In the genomic region with DNA sequence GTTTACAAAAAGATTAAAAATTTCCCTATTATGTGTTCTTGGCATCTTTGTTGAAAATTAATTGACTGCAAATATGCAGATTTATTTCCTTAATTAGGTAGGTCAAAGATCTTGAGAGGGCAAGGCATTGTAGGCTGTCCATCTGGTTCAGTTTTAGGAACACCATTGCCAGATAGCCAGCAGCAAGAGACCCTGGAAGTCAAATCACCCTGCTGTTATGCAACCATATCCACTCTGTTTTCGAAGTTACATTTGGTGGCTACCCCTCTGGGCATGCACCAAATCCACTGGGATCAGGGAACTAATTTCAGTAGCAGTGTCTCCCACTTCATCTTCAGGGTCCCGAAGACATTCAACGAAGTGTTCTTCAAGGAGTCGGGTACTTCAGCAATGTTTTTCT, we compare ENCODE assay signal across 26 mouse cellular contexts.
A peak's percentile ranks its signal among the peaks of the same experiment; 100 is the strongest.
DNase-seq lines count a peak whose midpoint lies in the region; ATAC-seq and TF ChIP-seq lines count a peak whose summit lies in the region.
"Had no signal": no experiment of that assay in that cellular context is flagged by ENCODE, and none has a peak within 500 bp of the region (broad histone marks: within the 10 kb centered on the region; RNA-seq: fewer than 3 reads in every experiment).

No protein-coding gene starts in this region.

- H3K4me1 ChIP-seq in lung, embryonic 16.5 days (replicated peaks; ENCODE audit: control insufficient read depth, insufficient read depth, low read length) = no peaks in the 10 kb centered on the region
- H3K4me1 ChIP-seq: embryonic facial prominence, embryonic 13.5 days; embryonic facial prominence, embryonic 15.5 days had no signal

- peak; percentile 78 for DNase-seq in heart, adult 11 months
- no peak for DNase-seq in heart, postnatal 14 days
- no peak for DNase-seq in left cerebral cortex, adult 2 months (ENCODE audit: extremely low spot score in 1 of 2, low spot score in 2 of 2)
- no peak for DNase-seq in left cerebral cortex, postnatal 4 days
- DNase-seq in lung, adult 18-20 months = no peak
- peak; percentile 27 for DNase-seq in brain, adult 2 months (ENCODE audit: low read depth, low spot score)
- no peak for DNase-seq in layer of hippocampus, postnatal 25 days (ENCODE audit: extremely low spot score in 1 of 2, low spot score in 1 of 2)
- DNase-seq: adrenal gland, adult 8-10 months; adrenal gland, postnatal 14 days; adrenal gland, postnatal 36 days; cerebellum, adult 11 months; cerebellum, adult 18-20 months; cerebellum, adult 8-10 months; cerebellum, adult 9-11 months; cerebellum, postnatal 14 days; cerebellum, postnatal 36 days; embryo, embryonic 11 days had no signal

- no peak for TF ChIP-seq CTCF in left cerebral cortex, adult 2 months (IDR thresholded peaks at IDR 0.05)

- no peak overlapping the region for H3K4me3 ChIP-seq in left cerebral cortex, adult 2 months
- H3K4me3 ChIP-seq in lung, embryonic 16.5 days (ENCODE audit: low read length) = no peak overlapping the region
- H3K4me3 ChIP-seq: embryonic facial prominence, embryonic 13.5 days; embryonic facial prominence, embryonic 15.5 days; erythroblast, embryonic 14.5 days; forebrain, embryonic 10.5 days; forebrain, embryonic 12.5 days had no signal

- H3K27ac ChIP-seq in left cerebral cortex, adult 2 months = peak overlapping the region; percentile 0; the same call in 1 of the 2 replicates
- no peak overlapping the region for H3K27ac ChIP-seq in lung, embryonic 16.5 days (ENCODE audit: low read length)
- H3K27ac ChIP-seq: embryonic facial prominence, embryonic 13.5 days; embryonic facial prominence, embryonic 15.5 days; forebrain, embryonic 10.5 days; forebrain, embryonic 12.5 days had no signal

- H3K4me2 ChIP-seq in lung, embryonic 16.5 days (ENCODE audit: low read depth, low read length) = no peak overlapping the region
- H3K4me2 ChIP-seq: embryonic facial prominence, embryonic 13.5 days; embryonic facial prominence, embryonic 15.5 days; forebrain, embryonic 12.5 days had no signal

- no peaks in the 10 kb centered on the region for H3K36me3 ChIP-seq in lung, embryonic 16.5 days (ENCODE audit: control insufficient read depth, insufficient read depth, low read length)
- H3K36me3 ChIP-seq: embryonic facial prominence, embryonic 13.5 days; embryonic facial prominence, embryonic 15.5 days; forebrain, embryonic 10.5 days; forebrain, embryonic 12.5 days had no signal

- WGBS in lung, embryonic 16.5 days = 77% methylated on average over 4 of the region's 4 CpGs

- no peaks in the 10 kb centered on the region for H3K9me3 ChIP-seq in lung, embryonic 16.5 days (ENCODE audit: control insufficient read depth, low read length)
- H3K9me3 ChIP-seq: embryonic facial prominence, embryonic 13.5 days; embryonic facial prominence, embryonic 15.5 days; forebrain, embryonic 10.5 days; forebrain, embryonic 12.5 days had no signal

- intact Hi-C loops in heart, postnatal 14 days (cut with DNase I) = no loop called here
- intact Hi-C loops in left cerebral cortex, adult 2 months (cut with DNase I) = loop anchor here (10.0 kb wide), 1 partner anchor 144 kb away; no protein-coding TSS in a partner anchor
- intact Hi-C loops in left cerebral cortex, postnatal 4 days (cut with DNase I) = no loop called here

- ATAC-seq in lung, embryonic 16.5 days (ENCODE audit: low read depth) = peak; percentile 74
- ATAC-seq: activated CD4-positive, CD25-positive, alpha-beta regulatory T cell, adult 4 months; forebrain, embryonic 14.5 days; Patski had no signal

- no peaks in the 10 kb centered on the region for H3K27me3 ChIP-seq in lung, embryonic 16.5 days (ENCODE audit: control insufficient read depth, insufficient read depth, low read depth, low read length)
- H3K27me3 ChIP-seq: embryonic facial prominence, embryonic 13.5 days; embryonic facial prominence, embryonic 15.5 days; forebrain, embryonic 12.5 days; Patski had no signal

- H3K9ac ChIP-seq in lung, embryonic 16.5 days (ENCODE audit: low read length) = no peak overlapping the region
- H3K9ac ChIP-seq: embryonic facial prominence, embryonic 13.5 days; embryonic facial prominence, embryonic 15.5 days; forebrain, embryonic 12.5 days had no signal

Comparison
In these comparisons a context has a peak if more than half of its experiments do, and no peak if none do; other contexts are left out.
1. DNase-seq: peak in heart, adult 11 months (single experiment) and brain, adult 2 months (single experiment); none in heart, postnatal 14 days (0 of 2), left cerebral cortex, adult 2 months (0 of 2), left cerebral cortex, postnatal 4 days (single experiment), lung, adult 18-20 months (0 of 2) and layer of hippocampus, postnatal 25 days (0 of 2).